Mouse (Mus musculus) C2C12 (cell line): ENCODE data around the gene Olfr1055. TPM values are rescaled to one million over a fixed set of nuclear protein-coding genes. Genes with fewer than 3 reads are reported as not detected.
"Not testable (repeated sequence)": the region's sequence is repeated elsewhere in the genome, so short reads cannot be mapped to it uniquely, and the experiment has no call there.

Source experiments
- H3K27me3 ChIP-seq: one replicate; pipeline ENCODE4 v1.6.1; 2011; ENCODE audit not compliant: control insufficient read depth, insufficient read depth, insufficient read length
- H3K36me3 ChIP-seq: one replicate; pipeline ENCODE4 v1.6.1; 2011; ENCODE audit not compliant: control insufficient read depth, insufficient read depth
- H3K4me3 ChIP-seq: one replicate; pipeline ENCODE4 v1.5.1; 2011; ENCODE audit warnings: mild to moderate bottlenecking, control low read depth; ENCODE audit not compliant: poor library complexity, insufficient read depth, severe bottlenecking
- H3K79me2 ChIP-seq: one replicate; pipeline ENCODE4 v1.6.1; 2011; ENCODE audit not compliant: control insufficient read depth, insufficient read depth
- H3K79me3 ChIP-seq: one replicate; pipeline ENCODE4 v1.6.1; 2011; ENCODE audit warnings: low read depth, control low read depth
- H3ac ChIP-seq: one replicate; pipeline ENCODE3; 2011; ENCODE audit warnings: low read depth; ENCODE audit not compliant: control insufficient read depth, insufficient read length
- CEBPB ChIP-seq: IDR thresholded peaks from one replicate; pipeline ENCODE4 v1.6.1; 2011; ENCODE audit warnings: low read depth, mild to moderate bottlenecking, control low read depth, moderate library complexity
- CTCF ChIP-seq: IDR thresholded peaks from one replicate; pipeline ENCODE4 v1.5.1; 2011; ENCODE audit not compliant: control insufficient read depth, insufficient read depth, insufficient read length
- FOSL1 ChIP-seq: IDR thresholded peaks from one replicate; pipeline ENCODE4 v1.8.0; 2011; ENCODE audit warnings: mild to moderate bottlenecking, low read length; ENCODE audit not compliant: poor library complexity, insufficient read depth, severe bottlenecking
- MAX ChIP-seq: IDR thresholded peaks from one replicate; pipeline ENCODE4 v1.6.1; 2011; ENCODE audit warnings: mild to moderate bottlenecking, control low read depth
- MYOD1 ChIP-seq: IDR thresholded peaks from one replicate; pipeline ENCODE4 v1.6.1; 2011; ENCODE audit warnings: low read depth; ENCODE audit not compliant: control insufficient read depth, insufficient read length
- MYOG ChIP-seq: IDR thresholded peaks from one replicate; pipeline ENCODE4 v1.6.1; 2011; ENCODE audit not compliant: control insufficient read depth, insufficient read length; ENCODE audit errors: extremely low read depth
- USF1 ChIP-seq: IDR thresholded peaks from one replicate; pipeline ENCODE4 v1.6.1; 2011; ENCODE audit warnings: low read depth, mild to moderate bottlenecking, control low read depth, moderate library complexity
- long read RNA-seq, 2 experiments: library from polyadenylated mRNA; unstranded; transcript quantifications; one replicate each; pipeline ENCODE4 v2.0.0; 2019 to 2020
- polyA plus RNA-seq: library from polyadenylated mRNA; unstranded; fragments of >200 nt; fragmentation: generic; extraction: Trizol; gene quantifications from one replicate; pipeline ENCODE4 v1.2.1, GENCODE M21; 2012; ENCODE audit warnings: missing spikeins

Gene Olfr1055
- polyA plus RNA-seq: not detected
- long read RNA-seq, experiment 1: 0 reads
- long read RNA-seq, experiment 2: 0 reads

DNA sequence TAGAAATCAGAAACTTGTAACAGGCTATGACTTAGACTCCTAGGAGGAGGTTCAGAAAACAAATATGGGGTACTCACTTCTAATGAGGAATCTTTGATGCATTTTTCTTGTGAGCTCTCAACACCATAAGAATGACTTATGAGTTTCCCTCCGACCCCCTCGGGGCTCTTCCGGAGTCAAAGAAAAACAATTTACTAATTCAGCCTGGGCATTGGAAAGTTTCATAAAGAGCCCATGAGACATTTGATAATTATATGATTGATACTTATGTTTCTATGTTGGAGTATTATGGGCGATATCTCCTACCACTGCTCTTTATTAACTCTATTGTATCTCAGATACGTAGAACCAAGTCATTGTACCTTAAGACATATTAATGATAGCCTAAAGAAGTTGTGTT is at the start of gene Olfr1055:
TSS of gene Olfr1055 (minus strand) at position 101 of the 400 bp plus-strand sequence.
- Histone ChIP-seq H3ac (no peak within 1 kb of the TSS), H3K36me3 (no peaks in the 10 kb centered on the region), H3K79me3 (no peaks in the 10 kb centered on the region), H3K79me2 (no peaks in the 10 kb centered on the region), H3K27me3 (no peaks in the 10 kb centered on the region), H3K4me3 (no peak within 1 kb of the TSS)
- TF ChIP-seq CTCF: no peak
- TF ChIP-seq MYOG: no peak
- TF ChIP-seq MYOD1: no peak
- no peak for TF ChIP-seq CEBPB
- no peak for TF ChIP-seq MAX
- no peak for TF ChIP-seq USF1
- no peak for TF ChIP-seq FOSL1

DNA sequence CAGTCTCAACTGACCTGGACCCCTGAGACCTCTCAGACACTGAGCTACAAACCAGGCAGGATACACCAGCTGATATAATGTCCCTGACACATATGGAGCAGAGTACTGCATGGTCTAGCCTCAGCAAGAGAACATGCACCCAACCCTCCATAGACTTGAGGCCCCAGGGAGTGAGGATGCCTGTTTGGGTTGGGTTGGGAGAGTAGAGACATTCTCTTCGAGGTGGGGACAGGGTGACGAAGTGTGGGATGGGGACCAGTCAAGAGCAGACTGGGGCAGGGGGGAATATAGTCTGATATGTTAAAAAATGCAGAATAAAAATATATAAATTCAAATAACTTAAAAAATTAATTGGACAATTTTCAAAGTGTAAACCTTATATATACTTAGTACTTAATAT is 45.0 kb upstream of the Olfr1055 start:
- no peaks in the 10 kb centered on the region for H3K79me3 ChIP-seq
- no peak overlapping the region for H3ac ChIP-seq
- no peak overlapping the region for H3K4me3 ChIP-seq
- no peaks in the 10 kb centered on the region for H3K27me3 ChIP-seq
- no peaks in the 10 kb centered on the region for H3K79me2 ChIP-seq
- no peak for TF ChIP-seq MAX
- TF ChIP-seq CTCF: no peak
- no peak for TF ChIP-seq MYOD1
- no peak for TF ChIP-seq CEBPB
- no peak for TF ChIP-seq MYOG
- TF ChIP-seq FOSL1: no peak
- no peak for TF ChIP-seq USF1
- no peaks in the 10 kb centered on the region for H3K36me3 ChIP-seq

DNA sequence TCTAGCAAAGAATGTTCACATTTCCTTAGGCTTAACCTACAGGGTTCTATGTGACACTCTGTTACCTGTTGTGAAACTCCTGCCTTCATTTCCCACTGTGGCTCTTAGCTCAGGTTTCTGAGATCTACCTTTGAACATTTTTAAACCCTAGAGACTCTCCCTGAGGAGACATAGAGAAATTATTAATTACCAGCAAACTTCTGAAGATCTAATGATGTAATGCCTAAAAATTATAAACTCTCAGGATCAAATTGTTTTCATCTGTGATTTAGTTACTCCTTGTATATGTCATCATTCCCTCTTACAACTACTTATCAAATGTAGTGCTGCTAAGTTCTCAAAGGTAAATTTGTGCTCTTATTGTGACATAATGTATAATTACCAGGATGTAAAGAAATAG is 38.4 kb upstream of the Olfr1055 start, which contains the start of gene Olfr1058:
TSS of gene Olfr1058 (minus strand) at position 101 of the 400 bp plus-strand sequence.
- H3K36me3 ChIP-seq, H3K4me3 ChIP-seq, H3ac ChIP-seq, H3K79me3 ChIP-seq, H3K27me3 ChIP-seq, H3K79me2 ChIP-seq: not testable (repeated sequence)

DNA sequence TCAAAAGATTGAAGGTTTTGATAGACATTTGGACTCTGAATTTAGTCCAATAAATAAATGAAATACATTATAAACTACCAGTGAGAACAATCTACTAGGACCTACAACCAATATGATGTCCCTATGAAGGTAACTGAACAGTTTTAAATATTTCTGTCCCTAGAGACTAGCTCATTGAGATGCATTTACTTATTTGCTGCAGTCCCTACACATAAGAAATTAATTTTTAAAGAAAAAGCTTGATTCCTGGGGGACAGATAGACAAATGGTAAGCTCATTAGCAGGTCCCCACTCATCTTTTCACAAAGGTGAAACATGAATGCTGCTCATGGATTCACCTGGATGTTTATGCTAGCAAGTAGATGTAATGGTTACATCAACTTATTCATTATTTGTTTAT is 28.2 kb upstream of the Olfr1055 start, which contains the start of gene Olfr1057:
TSS of gene Olfr1057 (minus strand) at position 101 of the 400 bp plus-strand sequence.
- TF ChIP-seq CEBPB (no peak), MAX (no peak), MYOD1 (no peak), USF1 (no peak), CTCF (no peak), MYOG (no peak), FOSL1 (no peak)

DNA sequence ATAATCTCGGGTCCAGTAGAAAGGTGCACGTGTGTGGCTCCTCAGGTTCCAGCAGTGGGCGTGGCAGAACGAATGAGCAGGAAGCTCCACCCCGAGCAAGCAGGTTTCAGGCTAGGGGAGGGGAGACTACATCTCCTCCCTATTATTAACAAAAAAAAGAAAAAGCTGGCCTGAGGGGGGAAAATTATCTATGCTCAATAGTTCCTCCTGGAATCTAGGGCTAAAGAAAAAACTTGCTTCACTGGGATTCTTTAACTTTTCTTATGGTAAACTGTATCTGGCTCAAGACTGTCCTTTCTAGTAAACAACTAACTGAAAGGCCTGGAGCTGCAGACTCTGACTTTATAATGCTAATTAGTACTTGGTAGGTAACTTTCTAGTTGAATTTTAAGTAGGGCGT is 16.3 kb upstream of the Olfr1055 start:
- not testable (repeated sequence) for H3K79me2 ChIP-seq, H3ac ChIP-seq, H3K36me3 ChIP-seq, H3K79me3 ChIP-seq, H3K27me3 ChIP-seq, H3K4me3 ChIP-seq

More for the DNA sequence above, 28.2 kb upstream of the Olfr1055 start, which contains the start of gene Olfr1057:
- Histone ChIP-seq H3ac (no peak within 1 kb of the TSS), H3K79me3 (no peaks in the 10 kb centered on the region), H3K79me2 (no peaks in the 10 kb centered on the region), H3K36me3 (no peaks in the 10 kb centered on the region), H3K4me3 (no peak within 1 kb of the TSS), H3K27me3 (no peaks in the 10 kb centered on the region)

DNA sequence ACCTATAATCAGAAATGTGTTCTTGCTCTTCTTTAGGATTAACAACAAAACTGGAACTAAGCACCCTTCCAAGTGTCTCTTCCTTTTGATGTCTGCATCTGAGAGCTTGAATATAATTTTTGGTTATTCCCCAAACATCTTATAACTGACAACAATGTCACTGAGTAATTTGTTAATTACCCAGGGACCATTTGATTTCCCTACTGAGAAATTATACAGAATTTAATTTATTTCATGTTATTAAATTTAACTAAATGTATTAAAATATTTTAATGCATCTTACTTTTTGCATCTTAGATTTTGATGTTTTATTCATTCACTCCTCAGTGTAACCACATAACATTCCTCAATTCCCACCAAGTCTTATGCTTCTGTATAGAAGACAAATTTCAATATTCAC is 12.3 kb upstream of the Olfr1055 start, which contains the start of gene Olfr1056:
TSS of gene Olfr1056 (minus strand) at position 101 of the 400 bp plus-strand sequence.
- no peaks in the 10 kb centered on the region for H3K79me3 ChIP-seq
- no peaks in the 10 kb centered on the region for H3K79me2 ChIP-seq

DNA sequence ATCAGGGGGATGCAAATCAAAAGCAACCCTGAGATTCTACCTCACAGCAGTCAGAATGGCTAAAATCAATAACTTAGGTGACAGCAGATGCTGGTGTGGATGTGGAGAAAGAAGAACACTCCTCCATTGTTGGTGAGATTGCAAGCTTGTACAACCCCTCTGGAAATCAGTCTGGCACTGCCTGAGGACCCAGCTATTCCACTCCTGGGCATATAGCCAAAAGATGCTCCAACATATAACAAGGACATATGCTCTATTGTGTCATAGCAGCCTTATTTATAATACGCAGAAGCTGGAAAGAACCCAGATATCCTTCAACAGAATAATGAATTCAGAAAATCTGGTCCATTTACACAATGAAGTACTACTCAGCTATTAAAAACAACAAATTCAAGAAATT is 1.7 kb upstream of the Olfr1055 start:
- H3K79me3 ChIP-seq, H3K27me3 ChIP-seq, H3K79me2 ChIP-seq, H3K4me3 ChIP-seq, H3ac ChIP-seq, H3K36me3 ChIP-seq: not testable (repeated sequence)

More for the DNA sequence above, 12.3 kb upstream of the Olfr1055 start, which contains the start of gene Olfr1056:
- no peaks in the 10 kb centered on the region for H3K27me3 ChIP-seq
- H3ac ChIP-seq: no peak within 1 kb of the TSS
- H3K4me3 ChIP-seq: no peak within 1 kb of the TSS
- H3K36me3 ChIP-seq: no peaks in the 10 kb centered on the region
- TF ChIP-seq USF1: no peak
- no peak for TF ChIP-seq MYOG
- TF ChIP-seq MYOD1: no peak
- TF ChIP-seq FOSL1: no peak
- TF ChIP-seq CEBPB: no peak
- TF ChIP-seq MAX: no peak
- TF ChIP-seq CTCF: no peak
